Mouse (Mus musculus) 3T3-L1 (cell line): ENCODE measurements around the gene Ptprm.
"Not testable (repeated sequence)": the region's sequence is repeated elsewhere in the genome, so short reads cannot be mapped to it uniquely, and the experiment has no call there.

ENCODE experiments used
- DNase-seq: peaks from one replicate; pipeline ENCODE4 v3.0.0-alpha.2; 2015; ENCODE audit warnings: low read depth, low spot score

Ptprm gene

GRCm38 (mm10) chr17:66879151-66879550 is 475.1 kb downstream of the Ptprm start:
- no peak for DNase-seq

- DNase-seq: no peak
Observed at GRCm38 (mm10) chr17:66877582-66877981, 476.7 kb downstream of the Ptprm start.

GRCm38 (mm10) chr17:66874810-66875209 is 479.4 kb downstream of the Ptprm start:
- DNase-seq: no peak

DNA sequence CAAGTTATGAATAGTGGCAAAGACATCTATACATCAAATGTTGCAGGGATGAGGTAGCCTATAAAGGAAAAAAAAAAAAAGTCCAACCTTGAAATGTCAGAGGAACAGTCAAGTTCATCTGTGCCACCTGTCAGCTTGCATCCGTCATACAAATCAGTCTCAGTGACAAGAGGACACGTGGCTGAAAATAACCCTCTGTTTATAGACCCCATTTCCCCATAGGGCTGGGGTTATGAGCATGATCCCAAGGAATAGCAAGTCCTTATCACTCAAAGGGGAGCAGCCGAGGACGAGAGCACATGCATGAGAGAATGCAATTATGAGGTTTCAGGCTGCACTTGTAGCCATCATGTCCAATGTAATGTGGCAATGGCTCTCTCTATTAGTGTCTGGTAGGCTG is 482.9 kb downstream of the Ptprm start:
- DNase-seq: no peak

DNA sequence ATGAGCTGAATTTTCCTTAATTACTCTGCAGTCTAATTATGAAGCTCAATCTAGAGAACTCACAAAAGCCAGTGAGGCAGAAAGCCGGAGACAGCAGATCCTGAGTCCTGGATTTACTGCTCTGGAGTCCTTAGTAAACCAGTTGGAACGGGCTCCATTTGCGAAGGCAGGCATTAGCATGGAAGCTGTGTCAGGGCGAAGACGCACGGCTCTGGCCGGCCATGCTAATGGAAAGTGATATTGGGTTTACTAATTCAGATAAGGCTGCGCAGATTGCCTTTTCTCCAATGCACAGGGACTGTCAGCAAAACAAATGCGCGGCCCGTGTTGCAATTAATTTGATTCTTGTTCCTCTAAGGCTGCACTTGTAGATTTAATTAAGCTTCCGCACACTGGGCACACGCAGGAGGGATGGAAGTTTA is 484.7 kb downstream of the Ptprm start:
- no peak for DNase-seq

DNA sequence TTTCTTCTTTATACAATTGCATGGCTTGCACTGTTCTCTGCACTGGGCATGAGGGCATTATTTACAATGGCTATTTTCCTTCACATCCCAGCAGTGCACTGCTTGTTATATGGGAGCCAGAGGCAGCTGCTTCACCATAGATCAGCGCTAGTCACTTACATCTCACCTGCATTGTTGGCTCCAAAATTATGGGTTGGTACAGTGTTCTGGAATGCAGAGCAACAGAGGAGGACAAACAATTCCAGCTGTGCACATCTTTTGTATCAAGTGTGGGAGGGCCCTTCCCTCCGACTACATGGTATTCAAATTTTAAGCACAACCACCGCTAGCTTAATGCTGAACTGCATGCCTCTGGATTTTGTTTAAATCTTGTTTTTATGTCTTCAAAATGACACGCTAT is 489.8 kb downstream of the Ptprm start:
- DNase-seq: no peak

DNA sequence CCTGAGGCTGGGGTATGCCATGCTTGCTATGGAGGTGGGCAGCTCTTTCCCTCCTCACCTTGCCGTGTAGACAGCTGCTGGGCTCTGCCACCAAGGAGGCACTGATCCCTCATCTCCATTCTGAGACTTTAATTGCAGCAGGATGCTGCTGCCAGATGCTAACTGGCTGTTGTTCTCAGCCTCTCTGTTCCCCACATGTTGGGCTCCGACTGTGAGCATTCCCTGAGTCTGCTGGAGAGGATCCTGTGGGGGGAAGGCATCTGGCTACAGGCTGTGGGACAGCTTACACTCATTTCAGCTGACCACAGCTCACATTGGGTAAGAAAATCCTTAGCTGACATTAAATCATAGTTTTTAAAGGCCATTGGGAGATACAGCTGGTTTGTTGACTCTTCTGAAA is 492.7 kb downstream of the Ptprm start:
- DNase-seq: no peak

DNA sequence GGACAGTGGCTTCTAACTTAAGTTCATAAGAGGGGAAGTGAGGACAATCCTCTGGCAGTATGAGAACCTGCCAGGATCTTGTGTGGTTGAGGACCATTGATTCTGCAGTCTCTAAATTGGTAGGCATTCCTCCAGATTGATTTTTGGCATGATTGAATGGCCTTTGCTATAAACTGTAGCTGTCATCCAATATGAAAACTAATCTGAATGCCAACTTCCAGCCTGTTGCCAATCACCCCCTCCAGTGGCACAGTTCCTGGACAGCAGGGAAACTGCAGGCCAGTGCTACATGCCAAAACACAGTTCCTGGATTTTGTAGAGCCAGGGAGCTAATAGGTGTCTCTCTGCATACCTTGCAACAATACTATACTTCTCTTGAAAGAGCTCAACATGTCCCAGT is 495.5 kb downstream of the Ptprm start:
- DNase-seq: no peak

- DNase-seq: no peak
Observed at GRCm38 (mm10) chr17:66852496-66852895, 501.8 kb downstream of the Ptprm start.

DNA sequence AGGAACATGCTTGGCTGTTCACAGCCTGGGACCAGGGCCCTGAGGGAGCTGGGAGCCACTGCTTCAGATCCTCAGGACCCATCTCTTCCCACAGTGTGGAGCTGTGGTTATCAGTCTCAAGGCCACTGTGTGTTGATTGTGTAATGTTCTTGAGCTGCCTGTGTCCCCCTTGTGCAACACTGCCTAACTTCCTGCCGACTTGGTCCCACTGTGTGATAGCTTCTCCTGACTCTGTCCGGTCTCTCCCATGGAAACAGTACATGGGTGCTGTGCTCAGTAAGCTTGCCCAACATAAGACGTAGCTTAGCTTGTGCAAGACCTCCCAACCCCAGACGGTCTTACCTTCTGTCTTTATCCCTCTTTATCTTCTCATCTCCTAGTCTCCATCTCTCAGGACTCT is 507.2 kb downstream of the Ptprm start:
- DNase-seq: not testable (repeated sequence)

- no peak for DNase-seq
Observed at GRCm38 (mm10) chr17:66822347-66822746, 531.9 kb downstream of the Ptprm start.

- DNase-seq: no peak
Observed at GRCm38 (mm10) chr17:66817380-66817779, 536.9 kb downstream of the Ptprm start.

- no peak for DNase-seq
Observed at GRCm38 (mm10) chr17:66815921-66816320, 538.3 kb downstream of the Ptprm start.

GRCm38 (mm10) chr17:66813786-66814185 is 540.5 kb downstream of the Ptprm start:
- DNase-seq: no peak

DNA sequence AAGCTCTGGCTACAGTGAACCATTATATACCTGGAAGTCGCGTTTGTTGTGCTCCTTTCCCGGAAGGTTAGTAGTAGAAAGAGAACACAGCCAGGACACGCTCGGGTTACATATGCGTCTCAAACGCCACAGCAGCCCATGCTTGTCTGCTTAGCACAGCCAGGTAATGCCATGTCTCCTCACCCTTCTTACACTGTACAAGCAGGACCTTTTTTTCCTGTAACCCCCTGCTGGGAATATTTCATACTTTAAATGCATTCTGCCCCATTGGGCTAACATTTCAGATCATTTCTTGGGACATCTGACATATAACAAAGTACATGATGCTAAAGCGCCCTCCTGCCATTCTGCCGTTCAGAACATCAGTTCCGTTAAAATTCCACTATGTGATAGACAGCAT is 540.9 kb downstream of the Ptprm start:
- no peak for DNase-seq

GRCm38 (mm10) chr17:66809786-66810185 is 544.5 kb downstream of the Ptprm start:
- no peak for DNase-seq

GRCm38 (mm10) chr17:66808186-66808585 is 546.1 kb downstream of the Ptprm start:
- no peak for DNase-seq

GRCm38 (mm10) chr17:66801831-66802687 is 552.2 kb downstream of the Ptprm start:
- DNase-seq: no peak

- DNase-seq: no peak
Observed at GRCm38 (mm10) chr17:66800231-66800630, 554.0 kb downstream of the Ptprm start.

GRCm38 (mm10) chr17:66786166-66786565 is 568.1 kb downstream of the Ptprm start:
- no peak for DNase-seq

DNA sequence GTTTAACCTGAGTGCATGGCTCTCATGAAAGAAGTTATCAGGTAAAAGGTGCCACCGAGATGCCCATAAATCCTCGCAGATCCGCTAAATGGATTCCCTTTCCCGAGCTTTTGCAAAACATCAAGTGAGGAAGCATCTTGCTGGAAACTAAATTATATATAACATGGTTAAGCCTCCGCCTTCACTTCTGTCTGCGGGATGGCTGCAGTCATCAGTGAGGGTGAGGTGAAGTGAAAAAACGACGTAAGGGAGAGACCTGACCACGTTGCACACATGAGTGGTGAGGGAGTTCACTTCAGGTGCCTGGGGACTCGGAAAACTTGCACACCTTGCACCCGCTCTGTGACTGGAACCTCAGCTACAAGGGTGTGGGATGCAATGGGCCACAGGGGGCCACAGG is 568.7 kb downstream of the Ptprm start:
- no peak for DNase-seq

DNA sequence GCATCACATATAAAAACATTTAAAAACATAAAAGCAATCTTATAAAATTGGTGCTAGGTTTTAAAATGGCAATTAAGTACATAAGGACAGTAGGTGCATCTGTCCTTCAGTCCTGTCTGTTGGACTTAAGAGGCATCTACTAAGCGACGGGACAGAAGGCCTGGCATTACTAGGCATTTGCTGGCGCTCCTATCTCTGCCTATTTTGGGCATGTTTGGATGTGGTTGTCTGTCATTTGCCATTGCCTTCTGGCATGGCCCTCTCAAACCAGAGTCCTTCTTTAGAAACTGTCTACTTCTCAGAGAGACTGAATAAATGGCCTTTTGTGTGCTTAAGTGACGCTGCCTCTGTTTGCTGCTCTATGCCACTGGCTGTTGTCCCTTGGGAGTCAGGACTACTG is 570.7 kb downstream of the Ptprm start:
- DNase-seq: no peak

- DNase-seq: no peak
Observed at GRCm38 (mm10) chr17:66783075-66783492, 571.2 kb downstream of the Ptprm start.

- no peak for DNase-seq
Observed at GRCm38 (mm10) chr17:66781910-66782309, 572.3 kb downstream of the Ptprm start.
